Mouse (Mus musculus): ENCODE measurements around the gene Plekho2. TPM values are rescaled to one million over a fixed set of nuclear protein-coding genes. Genes with fewer than 3 reads are reported as not detected.
A peak's percentile ranks its signal among the peaks of the same experiment; 100 is the strongest.

Gene Plekho2
- total RNA-seq, 2 experiments from 2014 or later: 13.3 to 15.3 TPM

- peak in 1 of 2 experiments; percentile 17 for DNase-seq
- intact Hi-C loops (cut with DNase I): no loop called here
Observed at GRCm38 (mm10) chr9:65587573-65588358, 7.9 kb upstream of the Plekho2 start.

GRCm38 (mm10) chr9:65587270-65587572, 7.4 kb upstream of the Plekho2 start:
- DNase-seq: no peak
- intact Hi-C loops (cut with DNase I): no loop called here

- DNase-seq: peak; percentile 76 to 79
- intact Hi-C loops (cut with DNase I): no loop called here
Observed at GRCm38 (mm10) chr9:65586406-65587269, 6.8 kb upstream of the Plekho2 start, which contains the start of gene Pif1. Pif1 (plus strand) TSS chr9:65587160.

GRCm38 (mm10) chr9:65583045-65583444, 3.2 kb upstream of the Plekho2 start:
- intact Hi-C loops (cut with DNase I): no loop called here

GRCm38 (mm10) chr9:65580401-65581256, 789 bp upstream of the Plekho2 start:
- intact Hi-C loops (cut with DNase I): loop anchor here (1.0 to 2.0 kb wide), 2 partner anchors 56 to 148 kb away; no protein-coding TSS in a partner anchor
- DNase-seq: peak; percentile 84 to 85

More at GRCm38 (mm10) chr9:65583045-65583444, 3.2 kb upstream of the Plekho2 start:
- no peak for DNase-seq

GRCm38 (mm10) chr9:65578801-65579249, 1.0 kb downstream of the Plekho2 start:
- DNase-seq: peak; percentile 53 to 66
- intact Hi-C loops (cut with DNase I): loop anchor here (2.0 to 5.0 kb wide), 3 partner anchors 16 to 117 kb away; partner anchors contain the start of gene Spg21

GRCm38 (mm10) chr9:65577511-65578196, 2.2 kb downstream of the Plekho2 start:
- no peak for DNase-seq
- intact Hi-C loops (cut with DNase I): loop anchor here (2.0 to 5.0 kb wide), 3 partner anchors 15 to 115 kb away; partner anchors contain the start of gene Spg21

GRCm38 (mm10) chr9:65576861-65577510, 2.9 kb downstream of the Plekho2 start:
- DNase-seq: peak; percentile 35 to 52
- intact Hi-C loops (cut with DNase I): loop anchor here (5.0 kb wide), 1 partner anchor 115 kb away; the partner anchor contains the start of gene Spg21

GRCm38 (mm10) chr9:65575393-65576196, 4.2 kb downstream of the Plekho2 start:
- intact Hi-C loops (cut with DNase I): loop anchor here (5.0 kb wide), 1 partner anchor 113 kb away; the partner anchor contains the start of gene Spg21

GRCm38 (mm10) chr9:65574513-65575392, 5.1 kb downstream of the Plekho2 start:
- DNase-seq: no peak
- intact Hi-C loops (cut with DNase I): loop anchor here (5.0 kb wide), 1 partner anchor 112 kb away; the partner anchor contains the start of gene Spg21

More at GRCm38 (mm10) chr9:65575393-65576196, 4.2 kb downstream of the Plekho2 start:
- DNase-seq: peak; percentile 54 to 57

GRCm38 (mm10) chr9:65572837-65573236, 7.0 kb downstream of the Plekho2 start:
- no peak for DNase-seq
- intact Hi-C loops (cut with DNase I): no loop called here

GRCm38 (mm10) chr9:65569491-65569971, 10.3 kb downstream of the Plekho2 start:
- DNase-seq: peak; percentile 53 to 62
- intact Hi-C loops (cut with DNase I): no loop called here

GRCm38 (mm10) chr9:65568787-65569186, 11.1 kb downstream of the Plekho2 start:
- intact Hi-C loops (cut with DNase I): no loop called here
- DNase-seq: no peak

- intact Hi-C loops (cut with DNase I): no loop called here
- no peak for DNase-seq
Observed at GRCm38 (mm10) chr9:65564698-65565097, 15.1 kb downstream of the Plekho2 start.

GRCm38 (mm10) chr9:65563073-65563472, 16.8 kb downstream of the Plekho2 start:
- DNase-seq: no peak
- intact Hi-C loops (cut with DNase I): loop anchor here (2.0 kb wide), 1 partner anchor 16 kb away; no protein-coding TSS in a partner anchor

GRCm38 (mm10) chr9:65562081-65562506, 17.7 kb downstream of the Plekho2 start:
- peak; percentile 65 to 72 for DNase-seq
- intact Hi-C loops (cut with DNase I): loop anchor here (2.0 kb wide), 1 partner anchor 17 kb away; no protein-coding TSS in a partner anchor

- intact Hi-C loops (cut with DNase I): no loop called here
- peak; percentile 52 to 59 for DNase-seq
Observed at GRCm38 (mm10) chr9:65561016-65561415, 18.8 kb downstream of the Plekho2 start.

Measured in heart, postnatal 36 days (tissue).